Mouse (Mus musculus): ENCODE measurements around the gene Cebpb.

Cebpb gene

GRCm38 (mm10) chr2:167722538-167722937 lies 33.8 kb downstream of the Cebpb start:
- DNase-seq, result no peak

- no peak for DNase-seq
Observed at GRCm38 (mm10) chr2:167723589-167724206, 35.0 kb downstream of the Cebpb start.

- DNase-seq, result no peak
Observed at GRCm38 (mm10) chr2:167725879-167726278, 37.2 kb downstream of the Cebpb start.

- DNase-seq, result no peak
Observed at GRCm38 (mm10) chr2:167727161-167727560, 38.4 kb downstream of the Cebpb start.

GRCm38 (mm10) chr2:167730036-167730435 lies 41.3 kb downstream of the Cebpb start:
- DNase-seq, result no peak

GRCm38 (mm10) chr2:167731149-167731548 lies 42.4 kb downstream of the Cebpb start:
- no peak for DNase-seq

GRCm38 (mm10) chr2:167734861-167735260 lies 46.1 kb downstream of the Cebpb start:
- no peak for DNase-seq

- no peak for DNase-seq
Observed at GRCm38 (mm10) chr2:167739030-167739429, 50.3 kb downstream of the Cebpb start.
